Mouse (Mus musculus) testis, adult 2 months (tissue): Measurements from ENCODE around the gene Hist2h3c1. TPM values are rescaled to one million over a fixed set of nuclear protein-coding genes. Genes with fewer than 3 reads are reported as not detected.

Experiments used
- H3K27ac ChIP-seq: fragments of 200-500 bp; 2 replicates; pipeline ENCODE4 v1.5.1; 2012; ENCODE audit warnings: low read depth, low read length; ENCODE audit not compliant: control insufficient read depth, insufficient read depth
- H3K27me3 ChIP-seq: fragments of 200-500 bp; 2 replicates; pipeline ENCODE4 v1.6.1; 2012; ENCODE audit warnings: mild to moderate bottlenecking, low read length, moderate library complexity; ENCODE audit not compliant: control insufficient read depth, insufficient read depth
- H3K36me3 ChIP-seq: fragments of 200-500 bp; 2 replicates; pipeline ENCODE4 v1.6.1; 2012; ENCODE audit warnings: mild to moderate bottlenecking, low read length; ENCODE audit not compliant: control insufficient read depth, insufficient read depth
- H3K4me1 ChIP-seq: fragments of 200-500 bp; 2 replicates; pipeline ENCODE4 v1.6.1; 2012; ENCODE audit warnings: low read length; ENCODE audit not compliant: control insufficient read depth, insufficient read depth
- H3K4me3 ChIP-seq: fragments of 200-500 bp; 2 replicates; pipeline ENCODE4 v1.5.1; 2012; ENCODE audit warnings: low read depth, mild to moderate bottlenecking, low read length, moderate library complexity, mixed read lengths; ENCODE audit not compliant: control insufficient read depth
- CTCF ChIP-seq: fragments of 200-500 bp; IDR thresholded peaks from 2 replicates; pipeline ENCODE4 v1.5.1; 2012; ENCODE audit warnings: low read depth, mild to moderate bottlenecking, inconsistent platforms, low read length, moderate library complexity; ENCODE audit not compliant: control insufficient read depth, insufficient read depth, insufficient replicate concordance
- POLR2A ChIP-seq: fragments of 200-500 bp; IDR thresholded peaks from 2 replicates; pipeline ENCODE4 v1.6.1; 2012; ENCODE audit warnings: low read depth, mild to moderate bottlenecking, inconsistent platforms, low read length, moderate library complexity; ENCODE audit not compliant: control insufficient read depth
- polyA plus RNA-seq: library from polyadenylated mRNA; depleted of rRNA; stranded (reverse); fragments of >200 nt; gene quantifications from 2 replicates; pipeline ENCODE4 v1.2.3, GENCODE M21; 2012

Hist2h3c1 gene
- polyA plus RNA-seq, 1 experiment = not detected

GRCm38 (mm10) chr3:96262216-96262875, 15.9 kb downstream of the Hist2h3c1 start:
- Histone ChIP-seq H3K27me3 (no peaks in the 10 kb centered on the region; the same call in 1 of the 2 replicates), H3K4me1 (peaks cover 3% of the 10 kb centered on the region), H3K4me3 (peak overlapping the region; percentile 87), H3K27ac (peak overlapping the region; percentile 83), H3K36me3 (no peaks in the 10 kb centered on the region)
- TF ChIP-seq POLR2A (peak; percentile 35; the same call in 1 of the 2 replicates), CTCF (no peak)

- TF ChIP-seq CTCF = no peak
- peak; percentile 74; the same call in 1 of the 2 replicates for TF ChIP-seq POLR2A
Observed at GRCm38 (mm10) chr3:96262979-96263550, 16.6 kb downstream of the Hist2h3c1 start, which contains the start of gene Hist2h4. Gene Hist2h4, minus strand, starts transcription at chr3:96263311.

GRCm38 (mm10) chr3:96263558-96264403, 17.3 kb downstream of the Hist2h3c1 start:
- H3K27me3 ChIP-seq = no peaks in the 10 kb centered on the region; the same call in 1 of the 2 replicates
- H3K36me3 ChIP-seq = no peaks in the 10 kb centered on the region
- peaks cover 9% of the 10 kb centered on the region for H3K4me1 ChIP-seq
- H3K27ac ChIP-seq = peak overlapping the region; percentile 51
- H3K4me3 ChIP-seq = peak overlapping the region; percentile 51
- TF ChIP-seq CTCF (no peak), POLR2A (no peak)

More at GRCm38 (mm10) chr3:96262979-96263550, 16.6 kb downstream of the Hist2h3c1 start, which contains the start of gene Hist2h4:
- peak within 1 kb of the TSS; percentile 83 for H3K27ac ChIP-seq
- H3K27me3 ChIP-seq = no peaks in the 10 kb centered on the region; the same call in 1 of the 2 replicates
- H3K36me3 ChIP-seq = no peaks in the 10 kb centered on the region
- H3K4me3 ChIP-seq = peak within 1 kb of the TSS; percentile 87
- peaks cover 6% of the 10 kb centered on the region for H3K4me1 ChIP-seq

- Histone ChIP-seq H3K4me1 (peaks cover 12% of the 10 kb centered on the region), H3K4me3 (no peak overlapping the region)
- TF ChIP-seq POLR2A (no peak), CTCF (no peak)
Observed at GRCm38 (mm10) chr3:96264404-96264949, 18.0 kb downstream of the Hist2h3c1 start.

GRCm38 (mm10) chr3:96266132-96266710, 19.7 kb downstream of the Hist2h3c1 start:
- Histone ChIP-seq H3K36me3 (no peaks in the 10 kb centered on the region), H3K27me3 (no peaks in the 10 kb centered on the region; the same call in 1 of the 2 replicates), H3K4me3 (no peak overlapping the region), H3K4me1 (peaks cover 17% of the 10 kb centered on the region), H3K27ac (no peak overlapping the region)
- TF ChIP-seq CTCF = no peak
- TF ChIP-seq POLR2A = no peak

More at GRCm38 (mm10) chr3:96264404-96264949, 18.0 kb downstream of the Hist2h3c1 start:
- Histone ChIP-seq H3K27me3 (no peaks in the 10 kb centered on the region; the same call in 1 of the 2 replicates), H3K36me3 (no peaks in the 10 kb centered on the region), H3K27ac (no peak overlapping the region)

- H3K4me3 ChIP-seq = no peak overlapping the region
- H3K36me3 ChIP-seq = no peaks in the 10 kb centered on the region
- TF ChIP-seq POLR2A (no peak), CTCF (no peak)
- peaks cover 16% of the 10 kb centered on the region for H3K4me1 ChIP-seq
- no peak overlapping the region; the same call in 1 of the 2 replicates for H3K27ac ChIP-seq
- H3K27me3 ChIP-seq = no peaks in the 10 kb centered on the region; the same call in 1 of the 2 replicates
Observed at GRCm38 (mm10) chr3:96267541-96267940, 21.1 kb downstream of the Hist2h3c1 start.
